Mouse (Mus musculus): ENCODE data around the gene Gtpbp8. TPM values are rescaled to one million over a fixed set of nuclear protein-coding genes. Genes with fewer than 3 reads are reported as not detected.

The Gtpbp8 gene
- polyA plus RNA-seq, 1 experiment from 2014 or later = 38.0 TPM

- Histone ChIP-seq H3K36me3 (ENCODE audit: control insufficient read depth, insufficient read depth, low read length) (peaks cover 14% of the 10 kb centered on the region), H3K27ac (ENCODE audit: low read depth, low read length) (no peak overlapping the region), H3K9ac (ENCODE audit: low read length) (no peak overlapping the region), H3K9me3 (replicated peaks; ENCODE audit: control insufficient read depth, low read length) (no peaks in the 10 kb centered on the region), H3K27me3 (replicated peaks; ENCODE audit: control insufficient read depth, insufficient read depth, low read length) (no peaks in the 10 kb centered on the region), H3K4me3 (ENCODE audit: low read depth, low read length) (no peak overlapping the region), H3K4me2 (ENCODE audit: low read length) (no peak overlapping the region), H3K4me1 (ENCODE audit: control insufficient read depth, insufficient read depth, low read length) (peaks cover 20% of the 10 kb centered on the region)
- DNase-seq (ENCODE audit: low spot score) (peak; percentile 50), ATAC-seq (no peak)
- WGBS = 75% methylated on average over 3 of the region's 3 CpGs
Observed at GRCm38 (mm10) chr16:44720518-44720917, 25.6 kb downstream of the Gtpbp8 start.

GRCm38 (mm10) chr16:44719349-44719748, 26.8 kb downstream of the Gtpbp8 start:
- no peak overlapping the region for H3K27ac ChIP-seq (ENCODE audit: low read depth, low read length)

DNA sequence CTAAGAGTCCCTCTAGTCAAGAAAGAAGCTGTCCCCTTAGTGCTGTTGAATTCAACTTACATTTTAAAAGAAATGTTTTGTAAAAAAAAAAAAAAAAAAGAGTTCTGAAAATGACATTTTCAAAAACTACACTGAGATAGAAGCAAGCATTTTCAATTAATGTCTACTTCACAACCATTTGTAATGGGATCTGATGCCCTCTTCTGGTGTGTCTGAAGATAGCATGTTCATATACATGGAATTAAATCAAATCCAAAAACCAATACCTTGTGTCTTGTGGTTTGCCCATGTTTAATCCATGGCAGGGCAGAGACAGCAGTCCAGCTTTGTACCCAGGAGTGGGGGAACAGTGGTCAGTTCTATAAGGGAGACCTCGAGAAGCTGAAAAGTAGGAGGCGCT, 28.3 kb downstream of the Gtpbp8 start:
- Histone ChIP-seq H3K9me3 (replicated peaks; ENCODE audit: control insufficient read depth, low read length) (no peaks in the 10 kb centered on the region), H3K36me3 (ENCODE audit: control insufficient read depth, insufficient read depth, low read length) (peaks cover 14% of the 10 kb centered on the region), H3K27me3 (replicated peaks; ENCODE audit: control insufficient read depth, insufficient read depth, low read length) (no peaks in the 10 kb centered on the region), H3K9ac (ENCODE audit: low read length) (no peak overlapping the region), H3K4me1 (ENCODE audit: control insufficient read depth, insufficient read depth, low read length) (peaks cover 7% of the 10 kb centered on the region; the same call in 1 of the 2 replicates), H3K4me2 (ENCODE audit: low read length) (no peak overlapping the region), H3K27ac (ENCODE audit: low read depth, low read length) (no peak overlapping the region), H3K4me3 (ENCODE audit: low read depth, low read length) (no peak overlapping the region)
- peak; percentile 52 for DNase-seq (ENCODE audit: low spot score)
- 71% methylated on average over 2 of the region's 2 CpGs for WGBS
- no peak for ATAC-seq

More at GRCm38 (mm10) chr16:44719349-44719748, 26.8 kb downstream of the Gtpbp8 start:
- ATAC-seq (no peak), DNase-seq (ENCODE audit: low spot score) (no peak)
- Histone ChIP-seq H3K36me3 (ENCODE audit: control insufficient read depth, insufficient read depth, low read length) (peaks cover 14% of the 10 kb centered on the region), H3K9me3 (replicated peaks; ENCODE audit: control insufficient read depth, low read length) (no peaks in the 10 kb centered on the region), H3K27me3 (replicated peaks; ENCODE audit: control insufficient read depth, insufficient read depth, low read length) (no peaks in the 10 kb centered on the region), H3K4me3 (ENCODE audit: low read depth, low read length) (no peak overlapping the region), H3K9ac (ENCODE audit: low read length) (no peak overlapping the region), H3K4me2 (ENCODE audit: low read length) (no peak overlapping the region), H3K4me1 (ENCODE audit: control insufficient read depth, insufficient read depth, low read length) (peaks cover 15% of the 10 kb centered on the region)
- 79% methylated on average over 7 of the region's 7 CpGs for WGBS

DNA sequence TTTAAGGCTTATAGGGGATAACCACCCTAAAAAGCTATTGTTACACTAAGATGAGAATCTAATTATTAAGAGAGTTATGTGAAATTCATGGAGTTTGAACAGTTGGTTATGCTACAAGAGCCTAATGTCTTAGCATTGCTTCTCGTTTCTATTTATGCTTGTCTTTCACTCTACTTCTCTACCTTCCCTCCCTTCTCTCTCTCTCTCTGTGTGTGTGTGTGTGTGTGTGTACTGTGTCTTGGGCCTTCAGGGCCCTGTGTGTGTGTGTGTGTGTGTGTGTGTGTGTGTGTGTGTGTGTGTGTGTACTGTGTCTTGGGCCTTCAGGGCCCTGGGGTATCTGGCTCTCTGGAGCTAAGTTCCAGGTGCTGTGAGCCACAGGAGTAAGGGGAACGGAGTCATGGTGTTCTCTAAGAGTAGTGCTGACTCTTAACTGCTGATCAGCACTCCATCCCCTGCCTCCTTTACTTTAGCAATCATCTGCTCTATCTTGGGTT, 29.0 kb downstream of the Gtpbp8 start:
- DNase-seq (ENCODE audit: low spot score) (no peak), ATAC-seq (peak; percentile 40)
- Histone ChIP-seq H3K9ac (ENCODE audit: low read length) (no peak overlapping the region), H3K4me2 (ENCODE audit: low read length) (no peak overlapping the region), H3K27me3 (replicated peaks; ENCODE audit: control insufficient read depth, insufficient read depth, low read length) (no peaks in the 10 kb centered on the region), H3K36me3 (ENCODE audit: control insufficient read depth, insufficient read depth, low read length) (peaks cover 14% of the 10 kb centered on the region), H3K27ac (ENCODE audit: low read depth, low read length) (no peak overlapping the region), H3K4me3 (ENCODE audit: low read depth, low read length) (no peak overlapping the region), H3K4me1 (ENCODE audit: control insufficient read depth, insufficient read depth, low read length) (peaks cover 7% of the 10 kb centered on the region; the same call in 1 of the 2 replicates), H3K9me3 (replicated peaks; ENCODE audit: control insufficient read depth, low read length) (no peaks in the 10 kb centered on the region)
- 66% methylated on average over 2 of the region's 2 CpGs for WGBS

DNA sequence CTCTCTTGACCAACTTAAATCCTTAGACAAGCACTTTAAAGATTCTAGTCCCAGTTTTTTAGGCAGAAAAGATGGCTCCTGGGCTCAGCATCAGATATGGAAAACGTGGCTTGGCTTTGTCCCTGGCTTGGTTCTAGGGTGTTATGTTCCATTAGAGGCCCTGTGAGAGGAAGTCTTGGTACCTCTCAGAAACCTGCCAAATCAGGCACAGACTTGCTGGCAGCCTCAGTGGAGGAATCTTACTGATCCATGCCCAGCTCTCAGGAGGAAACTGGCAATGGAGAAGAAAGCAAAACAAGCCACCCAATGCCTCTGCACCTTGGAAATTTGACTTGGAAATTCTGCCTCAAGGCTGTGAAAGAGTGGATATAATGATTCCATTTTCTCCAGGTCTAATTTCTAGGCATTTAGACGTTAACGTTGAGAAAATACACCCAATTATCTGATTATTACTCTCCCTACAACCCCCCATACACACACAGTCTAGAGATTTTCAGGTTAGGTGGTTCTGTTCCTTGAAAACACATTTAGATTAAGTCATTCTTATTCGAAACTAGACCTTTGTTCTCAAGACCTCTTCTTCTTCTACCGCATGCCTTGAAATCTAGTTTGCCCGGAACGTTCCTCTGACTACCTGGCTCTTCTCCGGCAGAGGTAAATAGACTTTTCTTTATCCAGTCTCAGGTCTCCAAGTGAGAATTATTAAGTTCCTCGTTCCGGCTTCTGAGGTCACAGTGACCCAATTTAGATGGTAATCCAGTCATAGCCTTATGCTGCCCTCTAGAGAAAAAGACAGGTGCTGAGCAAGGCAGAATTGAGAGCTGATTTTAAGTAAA, 29.6 kb downstream of the Gtpbp8 start:
- Histone ChIP-seq H3K9me3 (replicated peaks; ENCODE audit: control insufficient read depth, low read length) (no peaks in the 10 kb centered on the region), H3K4me3 (ENCODE audit: low read depth, low read length) (no peak overlapping the region), H3K4me1 (ENCODE audit: control insufficient read depth, insufficient read depth, low read length) (peaks cover 7% of the 10 kb centered on the region; the same call in 1 of the 2 replicates), H3K4me2 (ENCODE audit: low read length) (no peak overlapping the region), H3K27ac (ENCODE audit: low read depth, low read length) (peak overlapping the region; percentile 35; the same call in 1 of the 2 replicates), H3K36me3 (ENCODE audit: control insufficient read depth, insufficient read depth, low read length) (peaks cover 14% of the 10 kb centered on the region), H3K9ac (ENCODE audit: low read length) (no peak overlapping the region), H3K27me3 (replicated peaks; ENCODE audit: control insufficient read depth, insufficient read depth, low read length) (no peaks in the 10 kb centered on the region)
- WGBS = 19% methylated on average over 10 of the region's 10 CpGs
- DNase-seq (ENCODE audit: low spot score) = peak; percentile 82
- peak; percentile 85 for ATAC-seq

GRCm38 (mm10) chr16:44703458-44703857, 42.7 kb downstream of the Gtpbp8 start:
- no peak overlapping the region for H3K4me3 ChIP-seq (ENCODE audit: low read depth, low read length)
- H3K4me2 ChIP-seq (ENCODE audit: low read length) = no peak overlapping the region
- peak overlapping the region; percentile 39; the same call in 1 of the 2 replicates for H3K27ac ChIP-seq (ENCODE audit: low read depth, low read length)
- H3K9me3 ChIP-seq (replicated peaks; ENCODE audit: control insufficient read depth, low read length) = no peaks in the 10 kb centered on the region
- H3K36me3 ChIP-seq (ENCODE audit: control insufficient read depth, insufficient read depth, low read length) = no peaks in the 10 kb centered on the region
- H3K27me3 ChIP-seq (replicated peaks; ENCODE audit: control insufficient read depth, insufficient read depth, low read length) = no peaks in the 10 kb centered on the region
- H3K9ac ChIP-seq (ENCODE audit: low read length) = 0 out of 2 replicates have a peak overlapping the region, but pooled peaks have one; percentile 21
- no peaks in the 10 kb centered on the region; the same call in 1 of the 2 replicates for H3K4me1 ChIP-seq (ENCODE audit: control insufficient read depth, insufficient read depth, low read length)
- peak; percentile 34 for DNase-seq (ENCODE audit: low spot score)
- peak; percentile 26; the same call in 1 of the 2 replicates for ATAC-seq
- 47% methylated on average over 4 of the region's 4 CpGs for WGBS

DNA sequence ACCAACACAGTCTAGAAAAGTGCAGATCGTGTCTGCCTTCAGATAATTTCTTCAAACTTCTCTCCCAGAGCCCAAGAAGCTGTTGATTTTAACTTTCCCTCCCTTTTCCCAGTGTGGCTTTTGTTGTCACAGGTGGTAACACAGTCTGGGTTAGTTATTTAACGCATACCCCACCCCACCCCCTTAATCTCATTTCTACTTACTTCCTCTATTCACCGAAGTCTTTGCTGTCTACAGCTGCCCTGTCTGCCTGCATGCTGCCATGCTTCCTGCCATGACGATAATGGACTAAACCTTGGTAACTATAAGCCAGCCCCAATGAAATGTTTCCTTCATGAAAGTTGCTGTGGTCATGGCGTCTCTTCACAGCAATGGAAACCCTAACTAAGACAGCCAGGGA, 43.9 kb downstream of the Gtpbp8 start:
- DNase-seq (ENCODE audit: low spot score) (no peak), ATAC-seq (no peak)
- no peak overlapping the region for H3K4me2 ChIP-seq (ENCODE audit: low read length)
- no peaks in the 10 kb centered on the region for H3K9me3 ChIP-seq (replicated peaks; ENCODE audit: control insufficient read depth, low read length)
- H3K36me3 ChIP-seq (ENCODE audit: control insufficient read depth, insufficient read depth, low read length) = no peaks in the 10 kb centered on the region
- WGBS = 75% methylated on average over 5 of the region's 5 CpGs
- no peak overlapping the region for H3K27ac ChIP-seq (ENCODE audit: low read depth, low read length)
- no peak overlapping the region for H3K9ac ChIP-seq (ENCODE audit: low read length)
- H3K4me3 ChIP-seq (ENCODE audit: low read depth, low read length) = no peak overlapping the region
- H3K27me3 ChIP-seq (replicated peaks; ENCODE audit: control insufficient read depth, insufficient read depth, low read length) = no peaks in the 10 kb centered on the region
- H3K4me1 ChIP-seq (ENCODE audit: control insufficient read depth, insufficient read depth, low read length) = no peaks in the 10 kb centered on the region; the same call in 1 of the 2 replicates

- Histone ChIP-seq H3K36me3 (ENCODE audit: control insufficient read depth, insufficient read depth, low read length) (no peaks in the 10 kb centered on the region), H3K27ac (ENCODE audit: low read depth, low read length) (no peak overlapping the region), H3K27me3 (replicated peaks; ENCODE audit: control insufficient read depth, insufficient read depth, low read length) (no peaks in the 10 kb centered on the region), H3K4me3 (ENCODE audit: low read depth, low read length) (no peak overlapping the region), H3K4me2 (ENCODE audit: low read length) (no peak overlapping the region), H3K4me1 (ENCODE audit: control insufficient read depth, insufficient read depth, low read length) (no peaks in the 10 kb centered on the region; the same call in 1 of the 2 replicates), H3K9me3 (replicated peaks; ENCODE audit: control insufficient read depth, low read length) (no peaks in the 10 kb centered on the region), H3K9ac (ENCODE audit: low read length) (no peak overlapping the region)
- ATAC-seq (no peak), DNase-seq (ENCODE audit: low spot score) (no peak)
- whole genome bisulfite sequencing = 54% methylated on average over 3 of the region's 3 CpGs
Observed at GRCm38 (mm10) chr16:44701155-44701554, 45.0 kb downstream of the Gtpbp8 start.
